Mouse (Mus musculus): ENCODE results near the gene Mfsd11. TPM values are rescaled to one million over a fixed set of nuclear protein-coding genes. Genes with fewer than 3 reads are reported as not detected.

Mfsd11 gene
- 34.7 and 35.3 TPM in 2 replicates for polyA plus RNA-seq (2012; rRNA removed; ENCODE audit: low replicate concordance)

GRCm38 (mm10) chr11:116852291-116852890 is at the start of gene Mfsd11:
Gene Mfsd11 (plus strand): TSS chr11:116852440.

GRCm38 (mm10) chr11:116827534-116828165 is 24.6 kb upstream of the Mfsd11 start, which contains the start of gene Mxra7:
Gene Mxra7 (minus strand): TSS chr11:116828046.

GRCm38 (mm10) chr11:116843261-116844233 is 8.7 kb upstream of the Mfsd11 start, which contains the start of the genes Mettl23 and Jmjd6:
Gene Mettl23 (plus strand): TSS chr11:116843278.
Gene Jmjd6 (minus strand): TSS chr11:116843449.

GRCm38 (mm10) chr11:116852891-116853511 is 761 bp downstream of the Mfsd11 start, which contains the start of gene Srsf2:
Gene Srsf2 (minus strand): TSS chr11:116853094.

GRCm38 (mm10) chr11:116918323-116919185 is 66.3 kb downstream of the Mfsd11 start, which contains the start of gene Mgat5b:
Gene Mgat5b (plus strand): TSS chr11:116918863.

Other genes starting within 250 kb of the Mfsd11 start
- 31.6 and 36.1 TPM in 2 replicates for gene Rhbdf2, start 225.4 kb upstream of the Mfsd11 start, polyA plus RNA-seq (2012; rRNA removed; ENCODE audit: low replicate concordance)
- 2.3 and 2.4 TPM in 2 replicates for gene Prcd, start 198.9 kb upstream of the Mfsd11 start, polyA plus RNA-seq (2012; rRNA removed; ENCODE audit: low replicate concordance)
- gene Cygb, start 198.1 kb upstream of the Mfsd11 start, polyA plus RNA-seq (2012; rRNA removed; ENCODE audit: low replicate concordance), result 89.2 and 103 TPM in 2 replicates
- gene St6galnac1, start 76.9 kb upstream of the Mfsd11 start, polyA plus RNA-seq (2012; rRNA removed; ENCODE audit: low replicate concordance), result 0.06 and 0.22 TPM in 2 replicates
- 11.5 and 33.6 TPM in 2 replicates for gene Mxra7, start 24.4 kb upstream of the Mfsd11 start, polyA plus RNA-seq (2012; rRNA removed; ENCODE audit: low replicate concordance)
- 32.6 and 32.9 TPM in 2 replicates for gene Mettl23, start 9.2 kb upstream of the Mfsd11 start, polyA plus RNA-seq (2012; rRNA removed; ENCODE audit: low replicate concordance)
- gene Jmjd6, start 9.0 kb upstream of the Mfsd11 start, polyA plus RNA-seq (2012; rRNA removed; ENCODE audit: low replicate concordance), result 22.2 and 37.4 TPM in 2 replicates
- 205 and 482 TPM in 2 replicates for gene Srsf2, start 654 bp downstream of the Mfsd11 start, polyA plus RNA-seq (2012; rRNA removed; ENCODE audit: low replicate concordance)
- 0.07 and 0.19 TPM in 2 replicates for gene Mgat5b, start 66.4 kb downstream of the Mfsd11 start, polyA plus RNA-seq (2012; rRNA removed; ENCODE audit: low replicate concordance)

Data from subcutaneous adipose tissue, adult 2 months (tissue).